Mouse (Mus musculus) liver, adult 2 months (tissue): Measurements from ENCODE around the gene Canx.

Experiments used
- CTCF ChIP-seq: fragments of 200-500 bp; IDR thresholded peaks from 2 replicates; pipeline ENCODE4 v1.5.1; 2011; ENCODE audit warnings: low read depth, low read length, control low read depth
- POLR2A ChIP-seq: fragments of 200-500 bp; IDR thresholded peaks from 2 replicates; pipeline ENCODE4 v1.6.1; 2011; ENCODE audit warnings: low read length, control low read depth; ENCODE audit not compliant: insufficient read depth; ENCODE audit errors: extremely low read depth

- TF ChIP-seq CTCF (no peak), POLR2A (no peak)
These were observed 48.4 kb downstream of the Canx start for GRCm38 (mm10) chr11:50277025-50277424.
